Mouse (Mus musculus) ES-CJ7 (cell line): ENCODE data around the gene Dus2.

Experiments
- DNase-seq: peaks from one replicate; pipeline ENCODE4 v3.0.0; 2011; ENCODE audit warnings: low read depth, low spot score

Gene Dus2

DNA sequence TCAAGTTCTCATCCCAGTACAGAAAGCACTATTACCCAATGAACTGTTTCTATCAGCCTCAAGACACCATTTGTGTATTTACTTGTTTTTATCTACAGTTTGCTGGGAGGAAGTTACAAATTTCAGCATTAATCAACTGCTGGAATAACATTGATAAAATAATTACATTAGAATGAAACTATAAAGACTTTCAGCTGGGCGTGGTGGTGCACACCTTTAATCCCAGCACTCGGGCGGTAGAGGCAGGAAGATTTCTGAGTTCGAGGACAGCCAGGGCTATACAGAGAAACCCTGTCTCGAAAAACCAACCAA is 84.7 kb downstream of the Dus2 start:
- DNase-seq: no peak

DNA sequence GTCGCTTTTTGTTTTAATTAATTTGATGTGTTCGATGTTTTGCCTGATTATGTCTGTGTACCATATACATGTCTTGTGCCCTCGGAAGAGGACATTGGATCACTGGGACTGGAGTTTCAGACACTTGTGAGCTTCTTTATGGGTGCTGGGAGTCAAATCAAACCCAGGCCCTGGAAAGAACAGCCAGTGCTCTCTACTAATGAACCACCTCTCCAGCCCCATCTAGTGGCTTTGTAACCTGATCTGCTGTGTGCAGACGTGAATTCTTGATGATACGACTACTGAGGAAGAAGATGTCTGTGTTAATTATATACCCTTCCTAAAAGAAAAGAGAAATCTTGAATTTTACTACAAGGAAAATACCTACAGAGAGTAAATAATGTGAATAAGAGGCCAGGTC is 85.5 kb downstream of the Dus2 start:
- peak; percentile 74 for DNase-seq

DNA sequence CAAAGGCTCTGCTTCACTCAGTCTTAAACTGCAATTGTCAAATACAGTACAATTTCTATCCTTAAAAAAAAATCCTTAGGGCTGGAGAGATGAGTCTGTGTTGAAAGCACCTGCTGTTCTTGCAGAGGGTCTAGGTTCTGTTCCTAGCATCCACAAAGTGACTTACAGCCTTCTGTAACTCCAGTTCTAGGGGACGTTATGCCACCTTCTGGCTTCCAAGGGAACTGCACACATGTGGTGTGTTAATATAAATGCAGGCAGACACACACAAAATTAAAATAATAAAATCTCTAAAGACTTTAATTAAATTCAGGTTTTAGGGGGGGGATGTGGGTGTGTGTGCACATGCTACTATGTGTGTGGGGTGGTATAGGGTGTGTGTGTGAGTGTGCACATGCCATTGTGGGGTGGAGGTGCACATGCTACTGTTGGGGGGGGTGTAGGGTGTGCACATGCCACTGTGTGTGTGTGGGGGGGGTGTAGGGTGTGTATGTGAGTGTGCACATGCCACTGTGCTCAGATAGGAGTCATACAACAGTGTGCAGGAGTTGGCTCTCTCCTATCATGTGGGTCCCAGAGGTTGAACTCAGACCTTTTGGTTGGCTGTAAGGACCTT is 86.4 kb downstream of the Dus2 start:
- peak; percentile 71 for DNase-seq

DNA sequence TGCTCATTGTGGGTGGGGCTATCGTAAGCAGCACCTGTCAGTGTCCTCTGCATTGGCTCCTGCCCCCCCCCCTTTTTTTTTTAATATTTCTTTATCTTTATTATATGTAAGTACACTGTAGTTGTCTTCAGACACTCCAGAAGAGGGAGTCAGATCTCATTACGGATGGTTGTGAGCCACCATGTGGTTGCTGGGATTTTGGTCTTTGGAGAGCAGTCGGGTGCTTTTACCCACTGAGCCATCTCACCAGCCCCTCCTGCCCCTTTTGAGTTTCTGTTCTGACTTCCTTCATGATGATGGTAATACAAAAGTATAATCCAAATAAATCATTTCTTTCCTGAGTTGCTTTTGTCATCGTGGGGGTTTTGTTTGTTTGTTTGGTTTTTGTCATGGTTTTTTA is 111.2 kb downstream of the Dus2 start:
- no peak for DNase-seq
